Mouse (Mus musculus) liver, postnatal 0 days (tissue): ENCODE data around the gene Vsx1. TPM values are rescaled to one million over a fixed set of nuclear protein-coding genes. Genes with fewer than 3 reads are reported as not detected.
A peak's percentile ranks its signal among the peaks of the same experiment; 100 is the strongest.

Experiments
- ATAC-seq: fragments of 200-750 bp; cut with Nextera tagmentation; 2 replicates; pipeline ENCODE4 v1.8.0; 2017; ENCODE audit warnings: mild to moderate bottlenecking, moderate library complexity
- DNase-seq: peaks from one replicate; pipeline ENCODE4 v3.0.0-alpha.2; 2016
- H3K27ac ChIP-seq: fragments of 300-500 bp; sonication (generic); 2 replicates; pipeline ENCODE4 v1.5.1; 2014; ENCODE audit warnings: antibody characterized with exemption, moderate library complexity, mild to moderate bottlenecking, low read depth
- H3K27me3 ChIP-seq: fragments of 300-500 bp; sonication (generic); 2 replicates; pipeline ENCODE4 v1.6.1; 2014; ENCODE audit warnings: low read length, control low read depth, mixed read lengths; ENCODE audit not compliant: insufficient read depth
- H3K36me3 ChIP-seq: fragments of 300-500 bp; sonication (generic); replicated peaks from 2 replicates; pipeline ENCODE4 v1.6.1; 2014; ENCODE audit warnings: mild to moderate bottlenecking, control low read depth, low read length, moderate library complexity, mixed read lengths; ENCODE audit not compliant: insufficient read depth
- H3K4me1 ChIP-seq: fragments of 300-500 bp; sonication (generic); 2 replicates; pipeline ENCODE4 v1.6.1; 2014; ENCODE audit warnings: antibody characterized with exemption, mild to moderate bottlenecking, control low read depth; ENCODE audit not compliant: insufficient read depth
- H3K4me2 ChIP-seq: fragments of 300-500 bp; sonication (generic); 2 replicates; pipeline ENCODE4 v1.6.1; 2014; ENCODE audit warnings: low read depth, mild to moderate bottlenecking, low read length, moderate library complexity, mixed read lengths
- H3K4me3 ChIP-seq: fragments of 300-500 bp; sonication (generic); 2 replicates; pipeline ENCODE4 v1.5.1; 2014; ENCODE audit warnings: low read depth, low read length
- H3K9ac ChIP-seq: fragments of 300-500 bp; sonication (generic); replicated peaks from 2 replicates; pipeline ENCODE4 v1.6.1; 2014; ENCODE audit warnings: mild to moderate bottlenecking, moderate library complexity
- H3K9me3 ChIP-seq: fragments of 300-500 bp; sonication (generic); 2 replicates; pipeline ENCODE4 v1.6.1; 2016; ENCODE audit warnings: mild to moderate bottlenecking, control low read depth, low read length, mixed read lengths
- CTCF ChIP-seq: sonication (generic); IDR thresholded peaks from 2 replicates; pipeline ENCODE4 v1.5.1; 2016; ENCODE audit warnings: antibody characterized with exemption, low read depth
- EP300 ChIP-seq: IDR thresholded peaks from 2 replicates; pipeline ENCODE4 v1.6.1; 2016; ENCODE audit warnings: antibody characterized with exemption, low read depth, mild to moderate bottlenecking
- WGBS: fragments of 180-500 bp; shearing (Covaris S2); extraction: QIAGEN DNeasy Blood & Tissue Kit; methylation state at CpG from one replicate; pipeline ENCODE4 v1.1.7; 2014; ENCODE audit not compliant: insufficient replicate concordance; 5-methylcytosine and 5-hydroxymethylcytosine counted together
- polyA plus RNA-seq: library from polyadenylated mRNA; unstranded; fragments of >200 nt; fragmentation: Nextera tagmentation; extraction: Ambion mirVana; gene quantifications from 2 replicates; pipeline ENCODE4 v1.2.1, GENCODE M21; 2015

The Vsx1 gene
- polyA plus RNA-seq, 1 experiment from 2014 or later = not detected

DNA sequence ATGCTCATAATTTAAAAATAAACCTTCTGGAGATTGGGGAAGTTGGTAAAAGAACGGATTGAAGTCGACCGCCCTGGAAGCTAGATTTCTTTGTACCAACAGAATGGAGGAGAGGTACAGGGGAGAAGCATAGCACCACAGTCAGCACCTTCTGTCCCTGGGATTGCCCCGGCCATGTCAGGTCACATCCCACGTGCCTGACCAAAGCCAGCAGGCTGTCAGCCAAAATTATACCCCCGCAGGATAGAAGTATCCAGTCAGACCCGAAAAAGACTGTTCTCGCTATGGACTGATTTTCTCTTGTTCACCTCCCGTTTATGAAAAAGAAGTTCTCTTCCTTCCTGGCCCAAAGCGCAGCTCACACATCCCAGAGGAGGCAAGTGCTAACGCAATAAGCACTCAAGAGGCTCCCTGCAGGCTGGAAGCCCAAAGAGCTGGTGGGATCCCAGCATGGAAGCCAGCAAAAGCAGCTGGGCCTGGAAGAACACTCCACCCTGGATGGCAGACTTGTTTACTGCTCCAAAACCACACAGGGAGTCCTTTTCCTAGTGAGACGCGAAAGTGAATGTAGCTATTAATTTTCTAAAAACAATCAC, 40.8 kb downstream of the Vsx1 start:
- Histone ChIP-seq H3K36me3 (no peaks in the 10 kb centered on the region), H3K9me3 (no peaks in the 10 kb centered on the region), H3K4me3 (no peak overlapping the region), H3K4me1 (peaks cover 31% of the 10 kb centered on the region), H3K9ac (no peak overlapping the region), H3K27ac (no peak overlapping the region; the same call in 1 of the 2 replicates), H3K27me3 (no peaks in the 10 kb centered on the region), H3K4me2 (no peak overlapping the region)
- ATAC-seq (no peak), DNase-seq (no peak)
- TF ChIP-seq CTCF (no peak), EP300 (no peak)
- 65% methylated on average over 13 of the region's 13 CpGs for WGBS

DNA sequence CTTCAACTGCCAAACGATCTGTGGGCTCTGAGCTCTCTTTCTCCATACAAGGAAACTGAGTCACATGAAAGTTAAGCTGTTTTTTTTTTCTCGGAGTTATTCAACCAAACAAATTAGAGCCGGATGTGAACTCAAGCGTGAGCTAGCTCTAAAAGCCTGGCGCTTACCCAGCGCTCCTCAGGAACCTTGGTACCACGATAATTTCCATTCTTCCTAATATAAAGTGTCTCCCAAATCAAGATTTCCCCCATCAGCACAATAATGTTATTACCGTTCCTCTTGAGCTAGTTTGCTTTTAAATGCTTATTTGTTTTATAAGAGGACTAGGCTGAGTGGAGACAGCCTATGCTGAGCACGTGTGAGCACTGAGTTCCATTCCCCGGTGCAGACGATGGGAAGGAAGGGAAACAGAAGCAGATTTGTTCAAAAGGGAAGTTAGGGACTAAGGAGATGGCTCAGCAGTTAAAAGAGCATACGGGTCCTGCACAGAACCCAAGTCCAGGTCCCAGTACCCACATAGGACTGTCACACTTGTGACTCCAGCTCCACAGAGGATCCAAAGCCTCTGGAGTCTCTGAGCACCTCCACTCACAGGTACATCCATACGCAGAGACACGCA, 41.4 kb downstream of the Vsx1 start:
- DNase-seq (no peak), ATAC-seq (no peak)
- Histone ChIP-seq H3K27ac (no peak overlapping the region), H3K27me3 (no peaks in the 10 kb centered on the region), H3K9me3 (no peaks in the 10 kb centered on the region), H3K4me2 (no peak overlapping the region), H3K9ac (no peak overlapping the region), H3K4me1 (peaks cover 31% of the 10 kb centered on the region), H3K4me3 (no peak overlapping the region), H3K36me3 (peaks cover 3% of the 10 kb centered on the region; the same call in 1 of the 2 replicates)
- 69% methylated on average over 14 of the region's 14 CpGs for WGBS
- TF ChIP-seq CTCF = no peak

DNA sequence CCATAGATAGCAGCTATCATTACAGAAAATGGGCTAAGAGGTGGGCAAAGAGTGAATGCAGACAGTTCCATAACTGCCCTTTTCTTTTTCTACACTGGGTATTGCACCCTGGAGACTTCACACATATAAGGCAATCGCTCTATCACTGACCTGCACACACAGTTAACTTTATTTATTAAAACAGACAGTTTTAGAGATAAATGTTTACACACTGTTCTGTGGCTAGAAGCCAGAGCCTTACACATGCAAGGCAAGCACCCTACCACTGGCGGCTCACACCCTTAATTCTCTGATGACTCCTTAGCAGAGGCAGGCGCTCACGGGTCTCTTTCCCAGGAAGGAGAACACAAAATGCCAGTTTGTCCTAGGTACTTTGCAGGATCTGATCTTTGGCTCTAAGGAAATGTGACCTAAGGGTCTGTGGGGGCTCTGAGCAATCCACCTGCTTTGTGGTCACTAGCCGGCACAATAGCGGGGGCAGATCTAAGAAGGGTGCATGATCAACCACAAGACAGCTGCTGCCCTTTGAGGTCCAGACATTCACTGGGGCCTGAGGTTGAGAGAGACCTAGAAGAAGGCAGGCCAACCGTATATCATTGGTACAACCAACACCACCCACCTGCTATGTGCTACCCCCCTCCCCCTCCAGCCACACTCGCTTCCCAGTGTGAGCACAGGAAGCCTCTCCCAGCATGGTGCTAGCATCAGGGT, 42.6 kb downstream of the Vsx1 start:
- peak; percentile 79 for TF ChIP-seq EP300
- TF ChIP-seq CTCF = no peak
- peaks cover 6% of the 10 kb centered on the region for H3K36me3 ChIP-seq
- H3K9me3 ChIP-seq = no peaks in the 10 kb centered on the region
- peaks cover 27% of the 10 kb centered on the region for H3K4me1 ChIP-seq
- H3K4me2 ChIP-seq = peak overlapping the region; percentile 9; the same call in 1 of the 2 replicates
- H3K27ac ChIP-seq = peak overlapping the region; percentile 35; the same call in 1 of the 2 replicates
- WGBS = 52% methylated on average over 8 of the region's 8 CpGs
- no peaks in the 10 kb centered on the region for H3K27me3 ChIP-seq
- H3K9ac ChIP-seq = no peak overlapping the region; the same call in 1 of the 2 replicates
- DNase-seq = no peak
- peak; percentile 56 for ATAC-seq
- H3K4me3 ChIP-seq = no peak overlapping the region

- no peaks in the 10 kb centered on the region for H3K27me3 ChIP-seq
- ATAC-seq (peak; percentile 79), DNase-seq (no peak)
- 61% methylated on average over 4 of the region's 4 CpGs for WGBS
- H3K36me3 ChIP-seq = peaks cover 6% of the 10 kb centered on the region
- TF ChIP-seq CTCF (no peak), EP300 (peak; percentile 73)
- peaks cover 22% of the 10 kb centered on the region for H3K4me1 ChIP-seq
- no peaks in the 10 kb centered on the region for H3K9me3 ChIP-seq
- no peak overlapping the region for H3K4me3 ChIP-seq
- peak overlapping the region; percentile 41 for H3K27ac ChIP-seq
- H3K9ac ChIP-seq = no peak overlapping the region
- no peak overlapping the region for H3K4me2 ChIP-seq
These were observed 43.9 kb downstream of the Vsx1 start for GRCm38 (mm10) chr2:150645225-150645624.

- no peaks in the 10 kb centered on the region for H3K9me3 ChIP-seq
- no peak overlapping the region for H3K4me3 ChIP-seq
- peaks cover 12% of the 10 kb centered on the region for H3K36me3 ChIP-seq
- TF ChIP-seq CTCF (no peak), EP300 (no peak)
- DNase-seq (no peak), ATAC-seq (no peak)
- H3K9ac ChIP-seq = no peak overlapping the region
- WGBS = 84% methylated on average over 8 of the region's 8 CpGs
- H3K27ac ChIP-seq = peak overlapping the region; percentile 18; the same call in 1 of the 2 replicates
- H3K4me2 ChIP-seq = no peak overlapping the region
- no peaks in the 10 kb centered on the region for H3K27me3 ChIP-seq
- H3K4me1 ChIP-seq = peaks cover 17% of the 10 kb centered on the region
These were observed 45.3 kb downstream of the Vsx1 start for GRCm38 (mm10) chr2:150643726-150644415.

DNA sequence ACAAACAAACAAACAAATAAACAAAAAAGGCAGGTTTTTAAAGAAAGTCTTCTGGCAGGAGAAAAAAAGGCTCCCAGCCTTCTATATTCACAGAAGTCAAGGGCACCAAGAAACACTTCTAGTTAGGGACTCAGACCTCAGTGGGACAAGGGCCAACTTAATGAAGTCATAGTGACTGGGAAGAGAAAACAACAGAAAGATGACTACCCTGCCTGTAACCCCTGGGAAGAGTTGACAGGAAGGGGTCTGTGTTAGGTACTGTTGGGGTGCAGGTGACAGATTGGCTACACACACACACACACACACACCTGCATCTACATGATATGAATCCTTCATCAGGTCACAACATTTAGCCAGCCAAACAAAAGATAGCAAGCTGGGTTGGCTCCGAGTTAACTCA, 46.0 kb downstream of the Vsx1 start:
- H3K4me2 ChIP-seq = no peak overlapping the region

More for the DNA sequence above, 46.0 kb downstream of the Vsx1 start:
- TF ChIP-seq EP300 = no peak
- TF ChIP-seq CTCF = no peak
- Histone ChIP-seq H3K27ac (no peak overlapping the region), H3K9ac (no peak overlapping the region), H3K27me3 (no peaks in the 10 kb centered on the region), H3K36me3 (peaks cover 15% of the 10 kb centered on the region), H3K4me3 (no peak overlapping the region), H3K4me1 (peaks cover 15% of the 10 kb centered on the region), H3K9me3 (no peaks in the 10 kb centered on the region)
- WGBS = 77% methylated on average over 1 of the region's 1 CpGs
- DNase-seq (no peak), ATAC-seq (no peak)
